Mouse (Mus musculus) CH12.LX (cell line): Measurements from ENCODE around the gene Pakap.

Source experiments
- MAFK ChIP-seq: IDR thresholded peaks from 2 replicates; pipeline ENCODE4 v1.6.1; 2011; ENCODE audit warnings: low read length, improper control_type of control experiment; ENCODE audit not compliant: insufficient replicate concordance
- POLR2A ChIP-seq: IDR thresholded peaks from 2 replicates; pipeline ENCODE4 v1.6.1; 2011; ENCODE audit warnings: low read depth, mild to moderate bottlenecking, improper control_type of control experiment, low read length

DNA sequence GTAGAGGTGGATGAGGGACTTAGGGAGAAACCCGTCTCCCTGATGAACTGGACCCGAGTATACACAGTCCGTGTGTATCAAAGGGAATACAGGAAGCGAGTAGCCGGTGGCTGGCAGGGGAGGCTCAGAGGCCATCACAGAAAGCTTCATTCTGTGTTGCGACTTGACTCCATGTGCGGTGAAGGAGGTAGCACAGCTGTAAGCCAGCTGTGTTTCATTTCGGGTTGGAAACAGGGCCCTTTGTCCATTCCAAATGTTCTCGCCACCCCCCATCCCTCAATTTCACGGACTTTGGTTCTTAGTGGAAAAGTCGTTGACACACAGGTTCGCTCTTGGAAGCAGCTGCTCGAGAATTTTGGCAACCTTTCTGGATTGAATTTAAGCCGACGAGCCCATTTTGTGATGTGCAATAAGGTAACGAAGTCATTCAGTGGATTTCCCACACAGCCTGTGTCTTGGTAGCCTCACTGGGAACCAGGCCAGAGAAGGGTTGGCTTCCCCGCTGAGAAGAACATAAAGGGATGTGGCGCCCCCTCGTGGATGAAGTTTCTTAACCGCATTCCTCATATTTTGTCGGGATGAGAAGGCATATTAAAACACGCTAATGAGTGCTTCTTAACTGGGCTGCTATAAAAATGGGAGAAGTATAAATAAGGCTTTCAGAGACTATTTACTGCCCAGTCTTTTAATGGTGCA is 39.4 kb downstream of the Pakap start:
- no peak for TF ChIP-seq POLR2A
- no peak for TF ChIP-seq MAFK
